Mouse (Mus musculus) heart, embryonic 14.5 days (tissue): Measurements from ENCODE around the gene Nhp2. TPM values are rescaled to one million over a fixed set of nuclear protein-coding genes. Genes with fewer than 3 reads are reported as not detected.

ENCODE experiments used
- ATAC-seq: fragments of 200-750 bp; cut with Nextera tagmentation; 2 replicates; pipeline ENCODE4 v1.8.0; 2017; ENCODE audit warnings: low read depth, moderate TSS enrichment; ENCODE audit not compliant: insufficient number of reproducible peaks, insufficient read depth, low FRiP score
- H3K27ac ChIP-seq, 2 experiments: fragments of 200-500 bp in 1 of 2; fragments of 300-500 bp in 1 of 2; sonication (generic) in 1 of 2; replicated peaks in 1 of 2; 2 replicates each; pipeline ENCODE4 v1.5.1; 2012 to 2014; ENCODE audit warnings: low read depth in 2 of 2, low read length in 2 of 2, control low read depth in 1 of 2, mild to moderate bottlenecking in 1 of 2, mixed read lengths in 1 of 2; ENCODE audit not compliant: control insufficient read depth in 1 of 2, insufficient read depth in 1 of 2
- H3K27me3 ChIP-seq: fragments of 300-500 bp; sonication (generic); 2 replicates; pipeline ENCODE4 v1.6.1; 2014; ENCODE audit warnings: mild to moderate bottlenecking, low read length, control low read depth; ENCODE audit not compliant: control insufficient read depth, insufficient read depth
- H3K36me3 ChIP-seq: fragments of 300-500 bp; sonication (generic); 2 replicates; pipeline ENCODE4 v1.6.1; 2014; ENCODE audit warnings: mild to moderate bottlenecking, control low read depth, low read length, mixed read lengths; ENCODE audit not compliant: control insufficient read depth, insufficient read depth
- H3K4me1 ChIP-seq, 2 experiments: fragments of 200-500 bp in 1 of 2; fragments of 300-500 bp in 1 of 2; sonication (generic) in 1 of 2; 2 replicates each; pipeline ENCODE4 v1.6.1; 2012 to 2014; ENCODE audit warnings: low read length in 2 of 2, control low read depth in 1 of 2, mixed read lengths in 1 of 2; ENCODE audit not compliant: control insufficient read depth in 2 of 2, insufficient read depth in 2 of 2
- H3K4me2 ChIP-seq: fragments of 300-500 bp; sonication (generic); 2 replicates; pipeline ENCODE4 v1.6.1; 2014; ENCODE audit warnings: mild to moderate bottlenecking, low read length
- H3K4me3 ChIP-seq, 2 experiments: fragments of 200-500 bp in 1 of 2; fragments of 300-500 bp in 1 of 2; sonication (generic) in 1 of 2; 2 replicates each; pipeline ENCODE4 v1.5.1; 2012 to 2014; ENCODE audit warnings: low read length in 2 of 2, mild to moderate bottlenecking in 2 of 2, control low read depth in 1 of 2, low read depth in 1 of 2, moderate library complexity in 1 of 2; ENCODE audit not compliant: control insufficient read depth in 1 of 2, insufficient read depth in 1 of 2
- H3K9ac ChIP-seq: fragments of 300-500 bp; sonication (generic); 2 replicates; pipeline ENCODE4 v1.6.1; 2014; ENCODE audit warnings: mild to moderate bottlenecking, low read length
- H3K9me3 ChIP-seq: fragments of 300-500 bp; sonication (generic); 2 replicates; pipeline ENCODE4 v1.6.1; 2016; ENCODE audit warnings: low read length, control low read depth; ENCODE audit not compliant: control insufficient read depth
- WGBS: fragments of 180-500 bp; shearing (Covaris S2); extraction: QIAGEN DNeasy Blood & Tissue Kit; methylation state at CpG from one replicate; pipeline ENCODE4 v1.1.7; 2014; 5-methylcytosine and 5-hydroxymethylcytosine counted together
- polyA plus RNA-seq: library from polyadenylated mRNA; unstranded; fragments of >200 nt; fragmentation: Nextera tagmentation; extraction: Ambion mirVana; gene quantifications from 2 replicates; pipeline ENCODE4 v1.2.1, GENCODE M21; 2014

The Nhp2 gene
- polyA plus RNA-seq, 1 experiment from 2014 or later: 87.9 TPM

- 73% methylated on average over 13 of the region's 13 CpGs for WGBS
- no peak for ATAC-seq
- no peak overlapping the region for H3K4me2 ChIP-seq
- H3K4me3 ChIP-seq: no peak overlapping the region
- peaks cover 27% of the 10 kb centered on the region for H3K36me3 ChIP-seq
- H3K9me3 ChIP-seq: no peaks in the 10 kb centered on the region
- H3K4me1 ChIP-seq: peaks cover 20 to 25% of the 10 kb centered on the region in 2 experiments
- H3K27me3 ChIP-seq: no peaks in the 10 kb centered on the region
- H3K27ac ChIP-seq: 0 out of 4 replicates have a peak overlapping the region, but pooled peaks of 1 of the 2 experiments have one; percentile 19
- H3K9ac ChIP-seq: no peak overlapping the region
Measured at GRCm38 (mm10) chr11:51645293-51645692, 25.8 kb downstream of the Nhp2 start.

GRCm38 (mm10) chr11:51646245-51646644, 26.7 kb downstream of the Nhp2 start:
- Histone ChIP-seq H3K4me3 (no peak overlapping the region), H3K4me1 (peaks cover 21 to 28% of the 10 kb centered on the region in 2 experiments), H3K9me3 (no peaks in the 10 kb centered on the region), H3K4me2 (no peak overlapping the region), H3K27ac (peak overlapping the region in 1 of 2 experiments; percentile 7; a peak in 1 of 4 replicates), H3K27me3 (no peaks in the 10 kb centered on the region), H3K9ac (no peak overlapping the region), H3K36me3 (peaks cover 27% of the 10 kb centered on the region)
- no peak for ATAC-seq
- 77% methylated on average over 7 of the region's 7 CpGs for WGBS

GRCm38 (mm10) chr11:51646751-51647667, 27.5 kb downstream of the Nhp2 start:
- WGBS: 63% methylated on average over 15 of the region's 15 CpGs
- peaks cover 21 to 28% of the 10 kb centered on the region in 2 experiments for H3K4me1 ChIP-seq
- no peak overlapping the region for H3K4me3 ChIP-seq
- H3K36me3 ChIP-seq: peaks cover 27% of the 10 kb centered on the region
- peak overlapping the region; percentile 16; the same call in 1 of the 2 replicates for H3K4me2 ChIP-seq
- peak overlapping the region; percentile 51 to 61 for H3K27ac ChIP-seq
- H3K9me3 ChIP-seq: no peaks in the 10 kb centered on the region
- H3K9ac ChIP-seq: 0 out of 2 replicates have a peak overlapping the region, but pooled peaks have one; percentile 18
- no peak for ATAC-seq
- H3K27me3 ChIP-seq: no peaks in the 10 kb centered on the region

- ATAC-seq: no peak
Measured at GRCm38 (mm10) chr11:51648566-51648965, 29.0 kb downstream of the Nhp2 start.

GRCm38 (mm10) chr11:51649111-51649888, 29.8 kb downstream of the Nhp2 start:
- peak overlapping the region; percentile 86 for H3K9ac ChIP-seq
- no peaks in the 10 kb centered on the region for H3K27me3 ChIP-seq
- peaks cover 21 to 25% of the 10 kb centered on the region in 2 experiments for H3K4me1 ChIP-seq
- no peak for ATAC-seq
- peak overlapping the region in 1 of 2 experiments; percentile 9; a peak in 3 of 4 replicates for H3K27ac ChIP-seq
- WGBS: 35% methylated on average over 11 of the region's 11 CpGs
- no peaks in the 10 kb centered on the region for H3K9me3 ChIP-seq
- peak overlapping the region; percentile 98 for H3K4me2 ChIP-seq
- H3K36me3 ChIP-seq: peaks cover 10% of the 10 kb centered on the region
- H3K4me3 ChIP-seq: peak overlapping the region; percentile 59 to 72

More at GRCm38 (mm10) chr11:51648566-51648965, 29.0 kb downstream of the Nhp2 start:
- Histone ChIP-seq H3K4me1 (peaks cover 21 to 25% of the 10 kb centered on the region in 2 experiments), H3K27me3 (no peaks in the 10 kb centered on the region), H3K4me2 (peak overlapping the region; percentile 98), H3K4me3 (peak overlapping the region; percentile 10 to 59; a peak in 3 of 4 replicates), H3K27ac (peak overlapping the region in 1 of 2 experiments; percentile 9; a peak in 3 of 4 replicates), H3K9me3 (no peaks in the 10 kb centered on the region), H3K36me3 (peaks cover 17% of the 10 kb centered on the region), H3K9ac (peak overlapping the region; percentile 86; the same call in 1 of the 2 replicates)
- WGBS: 18% methylated on average over 3 of the region's 3 CpGs

GRCm38 (mm10) chr11:51649889-51650199, 30.3 kb downstream of the Nhp2 start:
- peaks cover 6% of the 10 kb centered on the region for H3K36me3 ChIP-seq
- 6% methylated on average over 7 of the region's 7 CpGs for WGBS
- H3K27ac ChIP-seq: peak overlapping the region in 1 of 2 experiments; percentile 9; a peak in 2 of 4 replicates
- peaks cover 21 to 25% of the 10 kb centered on the region in 2 experiments for H3K4me1 ChIP-seq
- ATAC-seq: no peak
- no peaks in the 10 kb centered on the region for H3K9me3 ChIP-seq
- peak overlapping the region; percentile 98 for H3K4me2 ChIP-seq
- no peaks in the 10 kb centered on the region for H3K27me3 ChIP-seq
- peak overlapping the region; percentile 59 to 72 for H3K4me3 ChIP-seq
- peak overlapping the region; percentile 86 for H3K9ac ChIP-seq

GRCm38 (mm10) chr11:51650261-51650660, 30.7 kb downstream of the Nhp2 start:
- peak overlapping the region; percentile 59 to 72 for H3K4me3 ChIP-seq
- ATAC-seq: peak; percentile 18; the same call in 1 of the 2 replicates
- peak overlapping the region; percentile 86 for H3K9ac ChIP-seq
- H3K4me2 ChIP-seq: peak overlapping the region; percentile 98
- peak overlapping the region in 1 of 2 experiments; percentile 59; a peak in 2 of 4 replicates for H3K27ac ChIP-seq
- peaks cover 21 to 25% of the 10 kb centered on the region in 2 experiments for H3K4me1 ChIP-seq
- WGBS: 1% methylated on average over 29 of the region's 30 CpGs
- peaks cover 2% of the 10 kb centered on the region for H3K36me3 ChIP-seq
- no peaks in the 10 kb centered on the region for H3K27me3 ChIP-seq
- H3K9me3 ChIP-seq: no peaks in the 10 kb centered on the region
